Mouse (Mus musculus) spleen, adult 2 months (tissue): ENCODE measurements around the gene Dbndd2.

Source experiments
- CTCF ChIP-seq: fragments of 200-500 bp; IDR thresholded peaks from 2 replicates; pipeline ENCODE4 v1.5.1; 2011; ENCODE audit warnings: mild to moderate bottlenecking, inconsistent platforms; ENCODE audit not compliant: insufficient read depth, insufficient read length, insufficient replicate concordance; ENCODE audit errors: extremely low read depth
- POLR2A ChIP-seq: fragments of 200-500 bp; IDR thresholded peaks from 2 replicates; pipeline ENCODE4 v1.6.1; 2011; ENCODE audit warnings: low read depth, low read length, inconsistent platforms

DNA sequence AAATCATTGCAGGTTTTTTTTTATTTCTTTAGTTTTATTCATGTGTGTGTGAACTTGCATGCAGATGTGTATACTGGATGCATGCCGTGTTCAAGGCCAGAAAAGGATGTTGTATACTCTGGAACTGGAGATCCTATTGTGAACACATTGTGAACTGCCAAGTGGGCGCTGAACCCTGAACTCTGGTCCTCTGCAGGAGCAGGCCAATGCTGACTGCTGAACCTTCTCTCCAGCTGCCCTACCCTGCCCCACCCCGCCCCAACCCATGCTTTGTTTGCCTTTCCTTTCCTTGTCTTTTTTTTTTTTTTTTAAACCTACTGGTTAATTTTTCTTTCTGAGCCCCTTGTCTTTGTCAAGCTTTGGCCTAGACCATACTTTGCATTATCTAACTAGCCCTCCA is 29.0 kb downstream of the Dbndd2 start:
- TF ChIP-seq CTCF (no peak), POLR2A (no peak)
